Mouse (Mus musculus): ENCODE results near the gene Duox1.
A peak's percentile ranks its signal among the peaks of the same experiment; 100 is the strongest.

GRCm38 (mm10) chr2:122368081-122368971 lies 52.9 kb downstream of the Duox1 start:
- TF ChIP-seq CTCF (IDR thresholded peaks at IDR 0.05) (peak; percentile 42), POLR2A (IDR thresholded peaks at IDR 0.05; ENCODE audit: insufficient read depth, low read depth, low read length) (no peak)
